Mouse (Mus musculus) brain, embryonic 14.5 days (tissue): ENCODE measurements around the gene Syne3.

ENCODE experiments used
- CTCF ChIP-seq: fragments of 200-500 bp; IDR thresholded peaks from 2 replicates; pipeline ENCODE4 v1.5.1; 2012; ENCODE audit warnings: inconsistent platforms, mild to moderate bottlenecking, moderate library complexity, borderline replicate concordance; ENCODE audit not compliant: insufficient read depth, insufficient read length; ENCODE audit errors: extremely low read depth
- POLR2A ChIP-seq: fragments of 200-500 bp; IDR thresholded peaks from 2 replicates; pipeline ENCODE4 v1.6.1; 2012; ENCODE audit warnings: mild to moderate bottlenecking, inconsistent platforms, borderline replicate concordance; ENCODE audit not compliant: poor library complexity, insufficient read depth, insufficient read length, severe bottlenecking; ENCODE audit errors: extremely low read depth

- TF ChIP-seq POLR2A (no peak), CTCF (no peak)
Measured at GRCm38 (mm10) chr12:104892245-104892644, 117.4 kb downstream of the Syne3 start.
